Mouse (Mus musculus): ENCODE results near the gene Dalrd3.
"Not testable (repeated sequence)": the region's sequence is repeated elsewhere in the genome, so short reads cannot be mapped to it uniquely, and the experiment has no call there.

Gene Dalrd3

DNA sequence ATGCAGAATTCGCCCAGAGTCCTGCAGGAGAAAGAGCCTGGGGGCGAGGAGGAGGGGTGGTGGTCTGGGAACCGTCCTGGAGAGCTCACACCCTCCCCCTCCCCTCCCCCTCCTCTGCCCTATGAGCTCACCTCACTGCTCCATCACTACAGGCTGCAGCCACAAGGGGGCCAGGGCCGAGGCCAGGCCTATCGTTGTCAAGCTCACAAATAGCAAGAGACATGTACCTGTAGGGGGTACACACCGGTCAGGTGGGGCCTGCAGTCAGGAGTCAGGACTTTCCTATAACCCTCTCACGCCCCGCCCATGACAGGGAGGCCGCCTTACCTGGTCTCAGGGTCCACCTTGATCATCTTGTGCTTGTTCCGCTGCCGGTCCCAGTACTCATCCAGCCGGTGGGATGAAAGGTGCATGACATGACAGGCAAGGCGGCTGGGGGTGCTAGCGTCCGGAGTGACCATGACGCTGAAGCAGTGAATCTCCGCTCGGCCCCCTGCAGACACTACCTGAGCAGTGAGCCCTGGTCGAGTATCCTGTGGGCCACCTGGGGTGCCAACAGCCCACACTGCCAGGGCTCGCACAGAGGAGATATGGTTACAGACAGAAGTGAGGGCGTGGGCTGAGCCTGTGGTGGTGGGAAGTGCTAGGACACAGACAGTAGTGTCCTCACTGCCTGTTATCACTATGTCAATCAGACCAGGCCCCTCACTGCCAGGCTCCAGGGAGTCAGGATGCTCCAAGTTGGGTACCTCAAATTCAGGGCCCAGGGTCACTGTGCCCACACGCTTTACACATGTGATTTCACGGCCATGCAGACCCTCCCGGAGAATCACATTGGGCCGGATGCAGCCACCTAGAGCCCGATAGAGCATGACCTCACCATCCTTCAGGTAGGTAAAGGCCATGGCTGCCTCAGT, 4.3 kb downstream of the Dalrd3 start:
- DNase-seq (ENCODE audit: low read depth) = no peak

DNA sequence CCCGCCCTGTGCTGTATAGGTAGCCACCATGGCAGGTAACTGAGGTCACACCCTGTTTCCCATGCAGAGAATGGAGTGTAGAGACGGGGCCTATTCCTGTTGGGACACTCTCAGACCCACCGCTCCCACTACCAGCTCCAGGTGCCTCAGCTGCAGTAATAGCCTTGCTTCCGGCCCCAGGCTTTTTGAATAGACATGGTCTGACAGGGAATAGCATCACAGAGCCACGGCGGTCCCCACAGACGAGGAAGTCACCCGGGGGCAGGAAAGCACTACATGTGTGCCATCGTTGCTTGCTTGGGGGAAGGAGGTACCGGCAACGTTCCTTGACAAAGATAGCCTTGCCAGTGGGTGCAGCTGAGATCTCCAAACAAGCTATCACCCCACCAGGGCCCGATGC, 5.2 kb downstream of the Dalrd3 start:
- DNase-seq (ENCODE audit: low read depth) = no peak

DNA sequence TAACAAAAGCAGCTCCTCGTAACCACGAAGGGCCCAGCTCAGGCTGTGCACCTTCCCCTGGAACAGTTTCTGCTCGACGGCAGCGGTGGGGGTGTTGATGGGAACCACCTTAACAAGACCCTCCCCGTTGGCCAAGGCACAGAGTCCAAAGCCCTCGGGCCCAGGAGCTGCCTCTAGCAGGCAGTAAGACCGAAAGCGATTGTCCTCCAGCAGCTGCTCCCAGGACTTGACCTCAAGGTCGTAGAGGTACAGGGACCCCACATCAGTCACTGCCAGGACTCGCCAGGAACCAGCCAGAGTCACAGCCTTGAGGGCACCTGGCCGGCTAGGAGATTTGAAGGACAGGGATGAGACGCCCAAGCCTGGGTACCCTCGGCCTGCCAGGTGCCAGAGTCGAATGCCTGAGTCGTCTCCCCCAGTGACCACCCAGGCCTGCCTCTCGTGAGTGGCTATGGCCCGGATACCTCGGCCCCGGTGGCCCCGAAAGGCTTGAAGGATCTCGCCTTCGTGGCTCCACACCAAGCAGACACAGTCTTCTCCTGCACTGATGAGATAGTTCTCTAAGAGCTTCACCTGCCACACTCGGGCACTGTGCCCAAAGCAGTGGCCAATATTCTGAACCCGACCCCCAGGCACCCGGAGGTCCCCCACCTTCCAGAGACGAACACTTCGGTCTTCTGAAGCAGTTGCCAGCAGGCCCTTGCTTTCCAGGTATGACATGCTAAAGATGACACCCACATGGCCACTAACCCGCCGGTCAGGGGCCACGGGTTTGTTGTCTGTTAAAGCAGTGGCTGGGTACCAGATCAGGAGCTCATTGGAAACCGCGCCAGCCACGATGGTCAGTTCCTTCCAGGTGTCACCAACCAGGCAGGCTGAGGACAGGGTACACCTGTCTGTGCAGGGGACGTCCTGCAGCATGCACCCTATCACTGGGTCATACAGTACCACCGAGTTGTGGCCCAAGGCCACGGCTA, 5.9 kb downstream of the Dalrd3 start:
- DNase-seq (ENCODE audit: low read depth) = no peak

DNA sequence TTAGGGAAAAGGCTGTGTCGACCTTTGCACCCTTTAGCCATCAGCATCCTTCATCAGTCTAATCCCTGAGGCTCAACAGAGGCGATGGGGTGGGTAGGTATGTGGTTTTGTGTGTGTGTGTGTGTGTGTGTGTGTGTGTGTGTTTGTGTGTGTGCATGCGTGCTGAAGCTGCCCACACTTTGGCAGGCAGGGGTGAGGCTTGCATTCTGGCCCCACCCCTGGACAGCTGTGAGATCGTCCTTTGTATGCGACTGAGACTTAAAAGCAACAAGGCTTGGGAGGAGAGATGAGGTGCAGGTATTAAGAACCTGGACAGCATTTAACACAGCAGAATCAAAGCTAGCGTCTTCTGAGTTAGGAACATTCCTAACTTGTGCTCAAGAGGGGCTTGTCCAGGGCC, 7.3 kb downstream of the Dalrd3 start:
- DNase-seq (ENCODE audit: low read depth) = no peak

DNA sequence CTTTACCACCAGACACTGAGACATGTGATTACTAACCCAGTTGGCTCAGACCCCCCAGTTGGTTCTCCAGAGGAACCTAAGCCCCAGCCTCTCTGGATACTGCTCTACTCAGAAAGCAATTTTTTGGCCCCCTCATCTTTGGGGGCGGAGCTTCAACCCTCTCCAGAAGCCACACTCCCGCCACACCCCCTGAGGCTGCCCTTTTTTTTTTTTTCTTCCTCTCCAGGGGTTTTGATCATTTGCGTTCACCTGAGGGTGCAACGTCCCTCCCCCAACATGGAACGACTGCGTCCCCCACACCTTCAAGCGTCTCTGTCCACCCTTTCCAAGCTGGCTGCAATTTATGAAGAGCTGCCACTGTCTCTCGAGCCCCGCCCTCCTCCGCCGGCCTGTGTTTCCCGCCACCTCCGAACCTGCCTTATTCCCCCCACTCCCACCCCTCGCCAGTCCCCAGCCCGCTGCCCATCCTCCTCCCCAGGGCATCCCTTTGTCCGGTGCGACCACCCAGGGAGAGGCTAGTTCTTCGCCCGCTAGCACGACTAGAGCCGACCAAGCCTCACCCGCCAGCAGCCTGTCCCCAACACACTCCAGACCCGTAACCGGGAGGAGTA, 8.4 kb downstream of the Dalrd3 start:
- DNase-seq (ENCODE audit: low read depth) = no peak

DNA sequence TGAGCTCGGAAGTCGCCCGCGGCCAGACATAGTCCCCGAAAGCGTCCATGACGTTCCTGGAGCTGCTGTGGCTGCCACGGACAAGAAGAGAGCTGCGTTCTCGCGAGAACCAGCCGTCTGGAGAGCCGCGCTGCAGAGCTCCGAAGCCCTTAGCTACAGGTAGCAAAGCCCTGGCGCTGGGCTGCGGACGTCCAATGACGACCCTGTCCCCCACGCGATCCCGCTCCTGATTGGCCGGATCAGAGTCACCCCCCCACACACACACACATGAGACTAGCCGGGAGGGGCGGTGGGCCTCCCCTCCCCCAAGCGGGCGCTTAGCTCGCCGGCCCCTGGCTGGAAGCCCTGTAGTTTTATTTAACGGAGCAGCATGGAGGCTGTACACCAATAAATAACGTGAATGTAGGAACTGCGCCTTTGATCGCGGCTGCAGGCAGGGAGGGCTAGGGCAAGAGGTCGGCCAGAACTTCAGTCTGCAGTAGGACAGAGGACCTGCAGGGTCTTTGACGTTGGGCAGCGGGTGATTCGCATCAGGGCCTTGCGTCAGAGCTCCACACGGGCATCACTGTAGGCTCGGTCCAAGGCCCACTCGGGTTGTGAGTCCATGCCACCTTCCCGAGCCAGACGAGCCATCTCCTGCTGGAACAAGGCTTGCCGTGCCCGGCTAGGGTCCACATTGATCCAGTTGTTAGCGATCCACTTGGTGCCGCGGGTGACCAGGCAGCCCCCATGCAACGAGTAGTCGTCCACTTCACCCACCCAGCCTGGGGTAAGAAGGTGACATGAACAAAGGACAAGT, 9.1 kb downstream of the Dalrd3 start, which contains the start of gene Wdr6:
Wdr6 (minus strand) TSS at position 195 of the 799 bp plus-strand sequence.
- peak; percentile 82 for DNase-seq (ENCODE audit: low read depth)

DNA sequence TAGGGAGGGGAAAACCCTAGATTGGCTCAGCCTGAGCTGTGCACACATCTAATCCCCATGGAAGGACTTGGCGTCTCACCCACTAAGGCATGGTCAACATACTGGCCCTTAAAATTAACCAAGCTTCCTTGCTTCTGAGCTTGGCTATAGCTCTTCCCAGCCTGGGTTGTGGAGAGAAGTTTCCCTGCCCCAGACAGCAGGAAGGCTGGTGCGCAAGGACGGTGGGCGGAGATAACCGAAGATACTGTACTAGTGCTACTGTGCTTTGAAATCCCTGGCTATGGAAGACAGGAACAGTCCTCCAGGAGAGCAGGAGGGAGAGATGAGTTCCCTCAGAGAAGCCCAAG, 9.6 kb downstream of the Dalrd3 start:
- no peak for DNase-seq (ENCODE audit: low read depth)

DNA sequence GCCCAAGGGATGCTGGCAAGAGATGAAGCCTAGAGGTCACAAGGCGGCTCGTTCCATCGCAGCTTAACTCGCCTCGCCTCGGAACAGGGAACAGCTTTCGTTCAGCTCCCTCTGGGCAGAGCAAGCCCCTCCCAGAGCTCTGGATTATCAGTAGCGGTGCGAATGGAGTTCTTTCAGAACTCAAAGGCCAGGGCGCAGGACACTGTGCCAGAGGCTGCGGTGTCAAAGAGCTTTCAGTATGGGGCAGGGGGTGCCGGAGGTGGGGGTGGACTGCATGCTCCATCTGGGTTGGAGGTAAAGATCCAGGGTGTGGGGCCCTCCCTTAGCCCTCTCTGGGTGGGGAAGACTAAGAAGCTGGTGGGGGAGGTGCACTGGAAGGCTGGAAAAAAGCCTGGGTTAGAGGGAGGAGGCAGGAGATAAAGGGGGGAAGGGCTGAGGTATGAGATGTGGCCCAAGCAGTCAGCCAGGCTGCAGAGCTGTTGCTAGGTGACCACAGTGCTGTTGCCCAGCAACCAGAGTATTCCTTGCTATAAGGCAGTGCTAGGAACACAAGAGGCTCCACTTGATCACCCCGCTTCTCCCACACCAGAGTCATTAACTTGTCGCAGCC, 18.0 kb downstream of the Dalrd3 start:
- DNase-seq (ENCODE audit: low read depth) = no peak

DNA sequence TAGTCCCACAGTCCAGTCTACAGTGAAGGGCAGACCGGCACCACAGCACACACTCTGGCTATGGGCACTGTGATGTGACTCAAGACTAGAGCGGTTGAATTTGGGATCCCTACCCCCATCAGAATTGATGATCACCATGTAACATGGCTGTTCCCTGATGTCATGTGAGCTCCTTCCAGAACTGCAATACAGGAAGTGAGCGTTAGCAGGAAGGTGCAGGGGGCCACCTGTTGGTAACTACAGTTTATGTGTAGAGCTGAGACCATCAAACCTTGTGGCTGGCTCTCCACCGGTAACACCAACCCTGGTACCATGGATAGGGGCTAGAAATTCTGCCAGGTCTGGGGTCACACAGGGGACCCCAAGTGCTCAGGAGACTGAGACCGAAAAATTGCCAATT, 19.5 kb downstream of the Dalrd3 start:
- no peak for DNase-seq (ENCODE audit: low read depth)

DNA sequence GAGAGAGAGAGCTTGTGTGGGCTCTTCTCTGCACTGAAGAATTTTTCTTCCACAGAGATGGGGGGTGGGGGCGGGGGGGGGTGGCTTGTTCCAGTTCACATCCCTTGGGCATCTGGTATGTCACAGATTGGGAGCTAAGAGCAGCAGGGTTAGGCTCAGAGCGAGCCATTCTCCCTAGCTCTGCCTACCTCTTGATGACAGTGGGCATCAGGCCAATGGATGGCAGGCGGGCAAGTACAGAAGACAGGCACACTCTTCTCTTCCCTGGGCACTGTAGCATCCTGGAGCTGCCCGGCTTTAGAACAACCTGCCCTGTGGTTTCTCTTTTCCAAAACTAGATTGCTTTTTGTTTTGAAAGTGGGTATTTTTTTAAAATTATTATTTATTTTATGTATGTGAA, 21.8 kb downstream of the Dalrd3 start:
- no peak for DNase-seq (ENCODE audit: low read depth)

DNA sequence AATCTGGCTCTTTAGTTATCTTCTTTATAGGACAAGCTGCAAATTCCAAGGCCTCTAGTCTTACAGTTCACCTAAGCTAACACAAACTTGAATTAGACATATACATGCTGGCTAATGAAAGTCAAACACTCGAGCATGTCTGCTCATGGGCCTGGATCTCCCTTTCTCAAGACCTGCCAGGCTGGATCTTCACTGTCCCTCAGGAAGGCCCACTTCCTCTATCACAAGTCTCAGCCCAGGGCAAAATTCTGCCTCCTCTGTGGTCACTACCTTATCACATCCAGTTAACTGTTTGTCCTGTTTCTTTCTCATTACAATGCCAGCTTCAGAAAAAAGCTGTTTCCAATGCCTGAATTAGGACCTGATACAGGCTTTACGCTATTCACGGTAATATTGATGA, 24.7 kb downstream of the Dalrd3 start:
- DNase-seq (ENCODE audit: low read depth) = no peak

DNA sequence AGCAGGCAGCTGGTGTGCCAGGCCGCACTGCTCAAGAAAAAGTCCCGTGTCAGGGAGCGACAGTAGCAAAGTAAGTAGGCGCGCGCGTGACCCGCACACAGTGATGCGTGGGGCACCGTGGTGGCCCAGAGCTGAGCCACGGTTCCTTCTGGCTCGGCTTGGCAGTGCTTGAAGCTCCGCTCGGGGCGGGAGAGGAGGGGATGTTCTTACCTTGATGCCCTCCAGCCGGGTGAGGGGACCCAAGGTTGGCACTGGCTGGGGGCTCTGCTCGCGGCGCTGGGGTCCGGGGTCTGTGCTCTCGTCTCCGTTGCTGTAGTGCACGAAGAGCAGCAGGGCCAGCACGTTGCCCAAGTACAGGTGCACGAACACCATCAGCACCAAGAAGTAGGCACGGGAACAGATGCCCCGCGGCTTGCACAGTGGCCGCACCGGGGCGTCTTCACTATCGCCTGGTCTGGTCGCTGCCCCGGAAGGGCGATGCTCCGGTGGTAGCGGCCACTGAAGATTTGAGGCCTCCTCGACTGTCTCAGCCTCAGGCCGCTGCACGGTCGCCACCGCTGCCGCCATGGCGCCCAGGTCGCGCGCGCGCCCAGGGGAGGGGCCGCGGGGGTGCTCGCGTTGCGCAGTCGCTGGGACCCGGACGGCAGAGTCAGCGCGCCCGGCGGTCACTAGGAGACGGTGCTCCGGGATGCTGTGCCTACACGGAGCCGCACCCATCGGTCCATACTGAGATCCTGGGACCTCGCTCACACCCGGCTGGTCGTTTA, 27.5 kb downstream of the Dalrd3 start, which contains the start of gene P4htm:
P4htm (minus strand) TSS at position 670 of the 767 bp plus-strand sequence.
- DNase-seq (ENCODE audit: low read depth) = no peak

DNA sequence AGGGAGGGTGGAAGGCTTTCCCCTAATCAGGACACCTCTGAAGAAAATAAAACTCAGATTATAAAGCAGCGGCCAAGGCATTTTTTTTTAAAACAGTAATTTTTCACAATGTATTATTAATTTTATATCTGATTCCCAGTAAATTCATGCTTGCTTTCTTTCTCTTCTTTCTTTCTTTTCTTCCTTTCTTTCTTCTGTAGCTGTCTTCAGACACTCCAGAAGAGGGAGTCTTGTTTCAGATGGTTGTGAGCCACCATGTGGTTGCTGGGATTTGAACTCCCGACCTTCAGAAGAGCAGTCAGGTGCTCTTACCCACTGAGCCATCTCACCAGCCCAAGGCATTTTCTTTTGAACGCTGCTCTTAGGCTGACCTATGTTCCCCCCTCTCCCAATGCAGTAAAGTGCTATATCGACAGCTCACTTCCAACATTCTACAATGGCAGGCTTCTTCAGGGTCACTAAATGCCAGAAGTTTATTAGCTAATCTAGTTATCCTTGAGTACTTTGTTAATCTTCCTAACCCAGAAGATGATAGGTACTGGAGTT, 29.4 kb downstream of the Dalrd3 start:
- DNase-seq (ENCODE audit: low read depth) = no peak

DNA sequence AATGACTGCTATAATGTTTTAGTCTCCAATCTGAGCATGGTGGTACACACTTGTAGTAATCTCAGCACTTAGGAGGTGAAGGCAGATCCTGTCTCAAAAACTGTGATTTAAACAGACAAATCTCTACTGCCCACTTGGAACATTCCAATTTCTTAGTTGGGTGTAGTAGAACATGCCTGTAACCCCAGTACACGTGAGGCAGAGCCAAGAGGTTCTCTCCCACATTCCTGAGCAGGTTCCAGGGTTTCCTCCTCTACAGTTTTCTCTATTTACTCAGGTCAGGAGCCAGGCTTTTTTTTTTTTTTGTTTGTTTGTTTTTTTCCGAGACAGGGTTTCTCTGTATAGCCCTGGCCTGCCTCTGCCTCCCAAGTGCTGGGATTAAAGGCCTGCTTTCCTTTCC, 30.3 kb downstream of the Dalrd3 start:
- no peak for DNase-seq (ENCODE audit: low read depth)

DNA sequence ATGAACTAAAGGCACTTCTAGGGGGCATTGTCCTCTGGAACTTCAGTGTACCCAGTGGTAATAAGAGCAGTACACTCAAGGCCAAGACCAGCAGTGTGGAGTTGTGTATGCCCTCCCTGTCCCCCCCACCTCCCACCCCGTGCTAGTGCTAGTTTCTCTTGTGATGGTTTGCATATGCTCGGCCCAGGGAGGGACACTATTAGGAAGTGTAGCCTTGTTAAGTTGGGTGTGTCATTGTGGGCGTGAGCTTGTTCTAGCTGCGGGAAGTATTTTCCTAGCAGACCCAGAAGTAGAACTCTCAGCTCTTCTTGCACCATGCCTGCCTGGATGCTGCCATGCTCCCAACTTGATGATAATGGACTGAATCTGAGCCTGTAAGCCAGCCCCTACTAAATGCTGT, 32.3 kb downstream of the Dalrd3 start:
- no peak for DNase-seq (ENCODE audit: low read depth)

DNA sequence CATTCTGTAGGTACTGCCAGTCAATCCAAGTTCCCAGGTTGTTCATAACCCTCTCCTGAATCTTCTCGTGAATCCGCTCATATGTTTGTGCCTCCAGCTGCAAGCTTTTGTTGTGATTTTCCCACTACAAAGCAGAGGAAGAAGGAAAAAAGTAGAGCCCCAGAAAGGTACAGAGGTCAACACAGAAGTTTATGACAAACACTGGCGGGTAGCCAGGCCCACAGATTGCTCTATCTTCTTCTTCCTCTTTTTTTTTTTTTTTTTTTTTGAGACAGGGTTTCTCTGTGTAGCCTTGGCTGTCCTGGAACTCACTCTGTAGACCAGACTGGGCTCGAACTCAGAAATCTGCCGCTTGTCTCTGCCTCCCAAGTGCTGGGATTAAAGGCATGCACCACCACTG, 38.2 kb downstream of the Dalrd3 start:
- DNase-seq (ENCODE audit: low read depth) = not testable (repeated sequence)

DNA sequence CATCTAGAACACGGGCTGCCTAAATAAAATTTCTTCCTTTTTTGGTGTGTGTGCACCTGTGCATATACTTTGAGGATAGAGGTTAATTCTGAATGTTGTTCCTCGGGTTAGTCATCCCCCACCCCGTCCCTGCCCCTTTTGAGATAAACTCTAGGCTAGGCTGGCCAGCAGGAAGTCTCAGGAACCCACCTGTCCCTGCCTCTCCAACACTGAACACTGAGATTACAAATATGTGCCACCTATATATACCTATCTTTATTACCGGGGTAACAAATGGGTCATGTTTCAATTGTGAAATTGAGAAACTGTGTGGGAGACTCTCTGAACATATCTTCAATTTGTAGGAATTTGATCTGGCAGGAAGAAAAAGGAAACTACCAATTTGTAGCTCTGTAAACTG, 39.2 kb downstream of the Dalrd3 start:
- DNase-seq (ENCODE audit: low read depth) = no peak

DNA sequence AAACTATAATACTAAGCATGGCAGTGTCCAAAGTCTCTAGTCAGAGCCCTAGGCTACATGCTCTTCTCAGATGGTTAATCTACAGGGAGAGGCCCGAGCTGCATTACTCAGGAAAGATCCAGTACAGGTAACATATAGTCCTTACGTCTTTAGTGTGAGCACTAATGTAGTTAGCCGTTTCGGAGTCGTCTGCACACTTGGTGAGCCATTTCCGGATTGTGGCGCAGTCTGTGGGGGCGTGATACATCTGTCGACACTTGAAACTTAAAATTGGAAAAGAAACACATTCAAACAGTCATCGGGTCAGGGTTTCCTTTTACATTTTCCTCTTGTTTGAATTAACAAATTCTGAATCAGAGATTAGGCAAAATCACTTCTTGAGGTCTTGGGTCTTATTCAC, 41.8 kb downstream of the Dalrd3 start:
- DNase-seq (ENCODE audit: low read depth) = no peak

DNA sequence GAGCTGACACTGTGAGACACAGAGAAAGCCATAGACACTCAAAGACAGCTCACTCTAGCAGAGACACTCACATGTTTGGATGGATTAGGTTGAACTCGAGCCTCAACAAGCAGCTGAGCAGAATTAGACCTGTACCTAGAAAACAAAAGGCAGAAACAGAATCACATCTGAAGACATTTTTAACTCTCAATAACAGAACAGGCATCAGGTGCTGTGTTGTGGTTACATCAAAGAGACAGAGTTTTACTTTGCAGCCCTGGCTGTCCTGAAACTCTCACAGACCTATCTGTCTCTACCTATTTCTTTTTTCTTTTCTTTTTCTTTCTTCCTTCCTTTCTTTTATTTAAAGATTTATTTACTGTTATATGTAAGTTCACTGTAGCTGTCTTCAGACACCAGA, 47.6 kb downstream of the Dalrd3 start:
- no peak for DNase-seq (ENCODE audit: low read depth)

Data from c-Kit-positive CD71-negative TER-119-negative erythroid progenitor cells, embryonic 14.5 days (primary cell).